13 mouse cellular contexts compared by ENCODE assay signal in genomic region chr4:35130411-35130948, GRCm38 (mm10). TPM values are rescaled to one million over a fixed set of nuclear protein-coding genes. Genes with fewer than 3 reads are reported as not detected.
DNase-seq lines count a peak whose midpoint lies in the region; ATAC-seq and TF ChIP-seq lines count a peak whose summit lies in the region.
"Had no signal": no experiment of that assay in that cellular context is flagged by ENCODE, and none has a peak within 500 bp of the region (broad histone marks: within the 10 kb centered on the region; RNA-seq: fewer than 3 reads in every experiment).

No protein-coding gene starts in this region.

- H3K4me3 ChIP-seq in kidney, embryonic 15.5 days (replicated peaks) = no peak overlapping the region
- H3K4me3 ChIP-seq in lung, embryonic 14.5 days (ENCODE audit: low read depth, low read length) = no peak overlapping the region
- H3K4me3 ChIP-seq in left cerebral cortex, adult 2 months = no peak overlapping the region
- H3K4me3 ChIP-seq: embryonic facial prominence, embryonic 12.5 days had no signal

- ATAC-seq in kidney, embryonic 15.5 days (replicated peaks; ENCODE audit: low FRiP score) = 0 out of 2 replicates have a peak, but pooled peaks have one; percentile 29
- ATAC-seq in lung, embryonic 14.5 days (ENCODE audit: insufficient read depth) = peak; percentile 77

- no peak for TF ChIP-seq CTCF in lung, embryonic 14.5 days (IDR thresholded peaks at IDR 0.05; ENCODE audit: low read depth)
- no peak for TF ChIP-seq CTCF in left cerebral cortex, adult 2 months (IDR thresholded peaks at IDR 0.05)

- peaks cover 7% of the 10 kb centered on the region; the same call in 1 of the 2 replicates for H3K27me3 ChIP-seq in kidney, embryonic 15.5 days
- no peaks in the 10 kb centered on the region for H3K27me3 ChIP-seq in lung, embryonic 14.5 days (ENCODE audit: insufficient read depth, low read length)
- H3K27me3 ChIP-seq in splenic B cell, adult 2 months (ENCODE audit: control insufficient read depth, insufficient read depth, low read length, poor library complexity, severe bottlenecking) = no peaks in the 10 kb centered on the region
- H3K27me3 ChIP-seq: embryonic facial prominence, embryonic 12.5 days had no signal

- no peaks in the 10 kb centered on the region for H3K9me3 ChIP-seq in kidney, embryonic 15.5 days (replicated peaks)
- no peaks in the 10 kb centered on the region for H3K9me3 ChIP-seq in lung, embryonic 14.5 days (ENCODE audit: low read depth, low read length)
- H3K9me3 ChIP-seq: embryonic facial prominence, embryonic 12.5 days had no signal

- H3K36me3 ChIP-seq in kidney, embryonic 15.5 days = no peaks in the 10 kb centered on the region
- no peaks in the 10 kb centered on the region for H3K36me3 ChIP-seq in lung, embryonic 14.5 days (ENCODE audit: insufficient read depth)
- H3K36me3 ChIP-seq in splenic B cell, adult 2 months (ENCODE audit: control insufficient read depth, insufficient read depth, low read length, poor library complexity, severe bottlenecking) = no peaks in the 10 kb centered on the region
- H3K36me3 ChIP-seq: embryonic facial prominence, embryonic 12.5 days had no signal

- no peak overlapping the region for H3K4me2 ChIP-seq in kidney, embryonic 15.5 days
- peak overlapping the region; percentile 13; the same call in 1 of the 2 replicates for H3K4me2 ChIP-seq in lung, embryonic 14.5 days
- H3K4me2 ChIP-seq: embryonic facial prominence, embryonic 12.5 days; midbrain, embryonic 11.5 days had no signal

- WGBS in kidney, embryonic 15.5 days = 57% methylated on average over 6 of the region's 6 CpGs
- 10% methylated on average over 6 of the region's 6 CpGs for WGBS in lung, embryonic 14.5 days

- no peak overlapping the region for H3K9ac ChIP-seq in kidney, embryonic 15.5 days
- H3K9ac ChIP-seq in lung, embryonic 14.5 days = no peak overlapping the region
- H3K9ac ChIP-seq: embryonic facial prominence, embryonic 12.5 days had no signal

- no peak for DNase-seq in kidney, postnatal 36 days
- DNase-seq in T-cell, adult 2 months (ENCODE audit: low spot score) = peak; percentile 15
- peak; percentile 80 for DNase-seq in lung, embryonic 14.5 days
- peak; percentile 72 for DNase-seq in splenic B cell, adult 2 months (ENCODE audit: low read depth, low spot score)
- DNase-seq in testis, postnatal 10 days (ENCODE audit: low spot score) = no peak
- DNase-seq in left cerebral cortex, adult 2 months (ENCODE audit: extremely low spot score in 1 of 2, low spot score in 2 of 2) = no peak
- DNase-seq in layer of hippocampus, adult 11-12 months (ENCODE audit: low spot score) = no peak
- DNase-seq: thymus, adult 18-20 months had no signal

- peak overlapping the region; percentile 64 for H3K27ac ChIP-seq in kidney, embryonic 15.5 days
- no peak overlapping the region for H3K27ac ChIP-seq in lung, embryonic 14.5 days (ENCODE audit: low read depth)
- no peak overlapping the region for H3K27ac ChIP-seq in left cerebral cortex, adult 2 months
- H3K27ac ChIP-seq: embryonic facial prominence, embryonic 12.5 days had no signal

- intact Hi-C loops in left cerebral cortex, adult 2 months (cut with DNase I) = no loop called here

- peaks cover 36% of the 10 kb centered on the region for H3K4me1 ChIP-seq in kidney, embryonic 15.5 days
- H3K4me1 ChIP-seq in lung, embryonic 14.5 days (ENCODE audit: insufficient read depth) = peaks cover 16% of the 10 kb centered on the region; the same call in 1 of the 2 replicates

RNA-seq across cellular contexts. Expression of gene Ifnk, which starts 21.4 kb away (rescaled TPM):
- 0.28 TPM in 1 of 2 replicates, not detected in the other for polyA plus RNA-seq in kidney, embryonic 15.5 days (2015; fragmentation: Nextera tagmentation; extraction: Ambion mirVana)
- 0.32 and 0.39 TPM in 2 replicates for polyA plus RNA-seq in lung, embryonic 14.5 days (2014; fragmentation: Nextera tagmentation; extraction: Ambion mirVana)
- total RNA-seq in left cerebral cortex, adult 2 months (2021) = not detected
- total RNA-seq: left cerebral cortex, postnatal 36 days had no signal
- polyA plus RNA-seq: brain, embryonic 14.5 days had no signal

RNA-seq across cellular contexts. Expression of gene Mob3b, which starts 26.8 kb away (rescaled TPM):
- polyA plus RNA-seq in kidney, embryonic 15.5 days (2015; fragmentation: Nextera tagmentation; extraction: Ambion mirVana) = 14.7 and 15.4 TPM in 2 replicates
- polyA plus RNA-seq in lung, embryonic 14.5 days (2014; fragmentation: Nextera tagmentation; extraction: Ambion mirVana) = 14.0 and 14.9 TPM in 2 replicates
- 1 to 10 TPM; 2.8 to 4.0 TPM for total RNA-seq in left cerebral cortex, adult 2 months (2021)

Comparison
In these comparisons a context has a peak if more than half of its experiments do, and no peak if none do; other contexts are left out.
1. DNase-seq: peak in T-cell, adult 2 months (single experiment), lung, embryonic 14.5 days (single experiment) and splenic B cell, adult 2 months (single experiment); none in kidney, postnatal 36 days (0 of 2), testis, postnatal 10 days (single experiment), left cerebral cortex, adult 2 months (0 of 2) and layer of hippocampus, adult 11-12 months (single experiment).